In genomic region chr6:88736337-88736736, GRCm38 (mm10) we compare ENCODE assay signal across 18 mouse cellular contexts. TPM values are rescaled to one million over a fixed set of nuclear protein-coding genes. Genes with fewer than 3 reads are reported as not detected.
DNase-seq lines count a peak whose midpoint lies in the region; ATAC-seq and TF ChIP-seq lines count a peak whose summit lies in the region.
"Had no signal": no experiment of that assay in that cellular context is flagged by ENCODE, and none has a peak within 500 bp of the region (broad histone marks: within the 10 kb centered on the region; RNA-seq: fewer than 3 reads in every experiment).

No protein-coding gene starts in this region.

- no peak overlapping the region for H3K9ac ChIP-seq in kidney, postnatal 0 days (ENCODE audit: low read depth, low read length)
- H3K9ac ChIP-seq in kidney, embryonic 14.5 days (ENCODE audit: low read depth, low read length), result no peak overlapping the region
- H3K9ac ChIP-seq in neural tube, embryonic 13.5 days, result no peak overlapping the region
- no peak overlapping the region for H3K9ac ChIP-seq in neural tube, embryonic 15.5 days (replicated peaks)
- no peak overlapping the region for H3K9ac ChIP-seq in stomach, embryonic 16.5 days (ENCODE audit: low read length)
- H3K9ac ChIP-seq: forebrain, embryonic 13.5 days; limb, embryonic 12.5 days; neural tube, embryonic 12.5 days had no signal

- no peaks in the 10 kb centered on the region for H3K9me3 ChIP-seq in kidney, postnatal 0 days (replicated peaks; ENCODE audit: low read length)
- H3K9me3 ChIP-seq in kidney, embryonic 14.5 days (ENCODE audit: control insufficient read depth, low read length), result 0 out of 2 replicates have a peak, but pooled peaks cover 3% of the 10 kb centered on the region
- H3K9me3 ChIP-seq in neural tube, embryonic 13.5 days, result no peaks in the 10 kb centered on the region
- H3K9me3 ChIP-seq in neural tube, embryonic 15.5 days (replicated peaks), result no peaks in the 10 kb centered on the region
- no peaks in the 10 kb centered on the region for H3K9me3 ChIP-seq in stomach, embryonic 16.5 days (replicated peaks; ENCODE audit: control insufficient read depth, low read length)
- H3K9me3 ChIP-seq: forebrain, embryonic 13.5 days; limb, embryonic 12.5 days; neural tube, embryonic 12.5 days had no signal

- peak overlapping the region; percentile 50; the same call in 1 of the 2 replicates for H3K27ac ChIP-seq in kidney, postnatal 0 days
- H3K27ac ChIP-seq in kidney, embryonic 14.5 days (ENCODE audit: low read depth, low read length), result no peak overlapping the region
- peak overlapping the region; percentile 59; the same call in 1 of the 2 replicates for H3K27ac ChIP-seq in neural tube, embryonic 13.5 days (replicated peaks)
- H3K27ac ChIP-seq in neural tube, embryonic 15.5 days (replicated peaks), result no peak overlapping the region
- peak overlapping the region; percentile 64; the same call in 1 of the 2 replicates for H3K27ac ChIP-seq in stomach, embryonic 16.5 days (ENCODE audit: low read length)
- H3K27ac ChIP-seq: forebrain, embryonic 13.5 days; hindbrain, postnatal 0 days; neural tube, embryonic 12.5 days had no signal

- H3K4me1 ChIP-seq in kidney, postnatal 0 days (replicated peaks; ENCODE audit: insufficient read depth, low read length), result peaks cover 22% of the 10 kb centered on the region
- peaks cover 14% of the 10 kb centered on the region for H3K4me1 ChIP-seq in kidney, embryonic 14.5 days (ENCODE audit: control insufficient read depth, insufficient read depth, low read length)
- H3K4me1 ChIP-seq in neural tube, embryonic 13.5 days (replicated peaks), result peaks cover 35% of the 10 kb centered on the region
- H3K4me1 ChIP-seq in neural tube, embryonic 15.5 days, result peaks cover 44% of the 10 kb centered on the region
- H3K4me1 ChIP-seq in stomach, embryonic 16.5 days (ENCODE audit: control insufficient read depth, insufficient read depth, low read length), result peaks cover 34% of the 10 kb centered on the region
- H3K4me1 ChIP-seq: forebrain, embryonic 13.5 days; neural tube, embryonic 12.5 days had no signal

- H3K27me3 ChIP-seq in kidney, postnatal 0 days (ENCODE audit: insufficient read depth, low read length), result no peaks in the 10 kb centered on the region
- no peaks in the 10 kb centered on the region for H3K27me3 ChIP-seq in kidney, embryonic 14.5 days (ENCODE audit: control insufficient read depth, insufficient read depth, low read length)
- no peaks in the 10 kb centered on the region for H3K27me3 ChIP-seq in neural tube, embryonic 13.5 days
- no peaks in the 10 kb centered on the region for H3K27me3 ChIP-seq in neural tube, embryonic 15.5 days (replicated peaks)
- no peaks in the 10 kb centered on the region for H3K27me3 ChIP-seq in stomach, embryonic 16.5 days (ENCODE audit: control insufficient read depth, insufficient read depth, low read length)
- H3K27me3 ChIP-seq: forebrain, embryonic 13.5 days; neural tube, embryonic 12.5 days had no signal

- no peak for TF ChIP-seq CTCF in kidney, postnatal 0 days (IDR thresholded peaks at IDR 0.05; ENCODE audit: low read depth)

- 66% methylated on average over 8 of the region's 8 CpGs for WGBS in kidney, postnatal 0 days
- 71% methylated on average over 8 of the region's 8 CpGs for WGBS in kidney, embryonic 14.5 days
- 79% methylated on average over 8 of the region's 8 CpGs for WGBS in neural tube, embryonic 13.5 days
- WGBS in neural tube, embryonic 15.5 days, result 83% methylated on average over 8 of the region's 8 CpGs
- WGBS in stomach, embryonic 16.5 days, result 68% methylated on average over 8 of the region's 8 CpGs

- no peaks in the 10 kb centered on the region for H3K36me3 ChIP-seq in kidney, postnatal 0 days (ENCODE audit: insufficient read depth, low read length)
- no peaks in the 10 kb centered on the region for H3K36me3 ChIP-seq in kidney, embryonic 14.5 days (ENCODE audit: control insufficient read depth, insufficient read depth, low read length)
- no peaks in the 10 kb centered on the region for H3K36me3 ChIP-seq in neural tube, embryonic 13.5 days
- no peaks in the 10 kb centered on the region for H3K36me3 ChIP-seq in neural tube, embryonic 15.5 days
- no peaks in the 10 kb centered on the region for H3K36me3 ChIP-seq in stomach, embryonic 16.5 days (ENCODE audit: control insufficient read depth, insufficient read depth, low read length)
- H3K36me3 ChIP-seq: limb, embryonic 12.5 days; neural tube, embryonic 12.5 days had no signal

- H3K4me3 ChIP-seq in kidney, postnatal 0 days (replicated peaks; ENCODE audit: low read depth, low read length), result no peak overlapping the region
- H3K4me3 ChIP-seq in kidney, embryonic 14.5 days (ENCODE audit: low read length), result no peak overlapping the region
- no peak overlapping the region for H3K4me3 ChIP-seq in neural tube, embryonic 13.5 days
- H3K4me3 ChIP-seq in neural tube, embryonic 15.5 days (replicated peaks), result no peak overlapping the region
- no peak overlapping the region for H3K4me3 ChIP-seq in stomach, embryonic 16.5 days (replicated peaks; ENCODE audit: low read length)
- H3K4me3 ChIP-seq: forebrain, embryonic 13.5 days; limb, embryonic 12.5 days; neural tube, embryonic 12.5 days had no signal

- ATAC-seq in kidney, postnatal 0 days (replicated peaks; ENCODE audit: low FRiP score, low read depth), result no peak
- no peak for ATAC-seq in kidney, embryonic 14.5 days (ENCODE audit: low FRiP score, low TSS enrichment)
- ATAC-seq in neural tube, embryonic 13.5 days (ENCODE audit: low read depth), result no peak
- no peak for ATAC-seq in neural tube, embryonic 15.5 days (ENCODE audit: low FRiP score)
- no peak for ATAC-seq in stomach, embryonic 16.5 days (ENCODE audit: insufficient read depth, low FRiP score)
- ATAC-seq: CD4-positive, CD25-positive, alpha-beta regulatory T cell, adult 4 months; forebrain, embryonic 13.5 days had no signal

- peak; percentile 16 for DNase-seq in cerebellum, adult 8-10 months
- DNase-seq in cerebellum, postnatal 4 days (ENCODE audit: low spot score in 2 of 2), result no peak
- no peak for DNase-seq in kidney, postnatal 0 days (ENCODE audit: low spot score)
- DNase-seq in adrenal gland, postnatal 10 days, result no peak
- DNase-seq: cerebellum, adult 11-12 months; gastrocnemius, postnatal 25 days; lung, postnatal 36 days; thymus, postnatal 36 days had no signal

- H3K4me2 ChIP-seq in kidney, postnatal 0 days (ENCODE audit: low read length), result no peak overlapping the region
- H3K4me2 ChIP-seq in kidney, embryonic 14.5 days (replicated peaks; ENCODE audit: low read depth, low read length), result no peak overlapping the region
- no peak overlapping the region for H3K4me2 ChIP-seq in neural tube, embryonic 13.5 days
- no peak overlapping the region for H3K4me2 ChIP-seq in neural tube, embryonic 15.5 days
- H3K4me2 ChIP-seq in stomach, embryonic 16.5 days (ENCODE audit: low read depth, low read length), result peak overlapping the region; percentile 20; the same call in 1 of the 2 replicates
- H3K4me2 ChIP-seq: forebrain, embryonic 13.5 days; limb, embryonic 12.5 days; neural tube, embryonic 12.5 days had no signal

RNA-seq across cellular contexts. Expression of gene Mgll, which starts 12.1 kb away (rescaled TPM):
- 43.6 and 51.4 TPM in 2 replicates for polyA plus RNA-seq in kidney, postnatal 0 days (2015; fragmentation: Nextera tagmentation; extraction: Ambion mirVana)
- polyA plus RNA-seq in kidney, embryonic 14.5 days (2014; fragmentation: Nextera tagmentation; extraction: Ambion mirVana), result 22.8 and 29.9 TPM in 2 replicates
- 30.9 and 32.0 TPM in 2 replicates for polyA plus RNA-seq in neural tube, embryonic 13.5 days (2015; fragmentation: Nextera tagmentation; extraction: Ambion mirVana)
- 72.1 and 74.7 TPM in 2 replicates for polyA plus RNA-seq in neural tube, embryonic 15.5 days (2015; fragmentation: Nextera tagmentation; extraction: Ambion mirVana)
- 121 and 125 TPM in 2 replicates for polyA plus RNA-seq in stomach, embryonic 16.5 days (2015; fragmentation: Nextera tagmentation; extraction: Ambion mirVana)
- total RNA-seq in adrenal gland, postnatal 10 days (2021), result 100 to 1,000 TPM; 277 to 282 TPM
- total RNA-seq: MEL had no signal

Comparison
In these comparisons a context has a peak if more than half of its experiments do, and no peak if none do; other contexts are left out.
1. H3K27ac ChIP-seq: peak in kidney, postnatal 0 days (single experiment), neural tube, embryonic 13.5 days (single experiment) and stomach, embryonic 16.5 days (single experiment); none in kidney, embryonic 14.5 days (single experiment) and neural tube, embryonic 15.5 days (single experiment).